Mouse (Mus musculus): ENCODE measurements around the gene Gpc6.

DNA sequence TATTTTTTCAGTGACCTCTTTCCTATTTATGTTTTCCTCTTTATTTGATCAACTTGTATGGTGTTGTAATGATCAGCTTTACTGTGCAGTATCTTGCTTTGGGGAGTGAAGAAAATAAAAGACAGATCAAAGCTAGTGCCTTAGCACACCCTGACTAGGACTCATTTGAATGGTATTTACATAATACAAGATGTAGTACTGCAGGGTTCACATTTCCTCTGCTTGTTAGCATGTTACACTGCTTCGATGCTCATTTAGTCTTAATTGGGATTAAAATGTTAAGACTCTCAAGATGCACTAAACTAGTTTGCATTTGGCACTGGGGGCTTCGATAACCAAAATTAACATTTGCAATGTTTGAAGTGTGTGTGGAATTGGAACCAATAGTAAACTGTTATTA is 803.6 kb downstream of the Gpc6 start:
- no peak for TF ChIP-seq CTCF (IDR thresholded peaks at IDR 0.05; ENCODE audit: low read depth)
- no peak for TF ChIP-seq EP300 (IDR thresholded peaks at IDR 0.05; ENCODE audit: low read depth)

Data from heart, postnatal 0 days (tissue).